Mouse (Mus musculus): Measurements from ENCODE around the gene Ctns.

DNA sequence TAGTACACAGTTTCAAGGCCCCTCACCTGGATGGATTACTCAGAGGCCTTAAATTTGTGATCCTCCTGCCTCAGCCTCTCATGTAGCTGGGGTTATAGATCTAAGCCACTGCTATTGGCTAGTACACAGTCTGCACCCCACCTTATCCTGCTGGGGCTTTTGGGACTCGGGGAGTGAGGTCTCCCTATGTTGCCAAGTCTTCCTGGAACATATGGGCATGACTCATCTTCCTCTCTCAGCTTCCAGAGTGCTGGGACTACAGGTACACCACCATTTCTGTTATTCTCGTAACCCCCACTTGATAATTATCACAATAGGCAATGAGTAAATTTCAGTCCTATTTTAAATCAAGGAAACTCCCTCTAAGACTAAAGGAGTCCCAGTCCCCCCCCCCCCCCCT is 4.4 kb downstream of the Ctns start:
- TF ChIP-seq POLR2A (IDR thresholded peaks at IDR 0.05; ENCODE audit: insufficient read depth, low read length) = no peak
- TF ChIP-seq EP300 (IDR thresholded peaks at IDR 0.05; ENCODE audit: insufficient read depth, low read depth, low read length) = no peak
